Mouse (Mus musculus): ENCODE results near the gene Aloxe3.
A peak's percentile ranks its signal among the peaks of the same experiment; 100 is the strongest.
"Not testable (repeated sequence)": the region's sequence is repeated elsewhere in the genome, so short reads cannot be mapped to it uniquely, and the experiment has no call there.

Aloxe3 gene

DNA sequence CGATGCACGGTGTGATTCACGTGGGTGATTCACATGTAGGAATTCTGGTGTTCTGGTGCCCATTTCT lies at the start of gene Aloxe3:
Gene Aloxe3, plus strand, starts transcription at position 45 of the 67 bp plus-strand sequence.
- no peak for DNase-seq (ENCODE audit: low spot score)

DNA sequence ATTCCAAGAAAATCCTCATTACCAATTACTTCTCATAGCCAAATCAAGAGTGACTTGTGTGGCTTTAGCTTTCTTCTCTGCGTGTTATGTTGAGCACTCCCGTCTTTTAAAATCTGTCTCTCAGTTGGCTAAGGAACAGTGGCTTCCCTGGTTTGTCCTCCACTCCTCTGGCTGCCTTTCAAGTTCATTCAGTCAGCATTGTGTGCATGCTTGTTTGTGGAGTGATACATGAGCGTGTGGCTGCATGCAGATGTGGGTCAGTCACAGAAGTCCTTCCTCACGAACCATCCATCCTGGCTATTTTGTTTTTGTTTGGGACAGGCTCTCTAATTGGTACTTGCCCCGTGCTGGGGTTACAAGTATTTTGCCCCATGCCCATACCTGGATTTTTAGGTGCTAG lies 49.1 kb upstream of the Aloxe3 start:
- no peak for DNase-seq (ENCODE audit: low spot score)

DNA sequence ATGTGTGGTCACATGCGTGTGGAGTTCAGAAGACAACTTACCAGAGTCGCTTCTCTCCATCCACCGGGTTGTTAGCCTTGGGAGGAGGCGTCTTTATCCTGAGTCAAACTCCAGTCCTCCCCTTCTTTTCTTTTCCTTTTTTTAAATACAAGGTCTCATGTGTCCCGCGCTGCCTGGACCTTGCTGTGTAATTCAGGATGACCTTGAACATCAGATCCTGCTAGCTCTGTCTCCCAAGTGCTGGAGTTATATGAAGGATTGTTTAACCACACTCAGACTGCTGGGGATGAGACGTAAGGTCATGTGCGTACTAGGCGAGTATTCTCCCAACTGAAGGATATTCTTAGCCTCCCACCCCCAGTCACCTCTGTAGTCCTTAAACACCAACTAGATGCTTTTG lies 48.4 kb upstream of the Aloxe3 start:
- no peak for DNase-seq (ENCODE audit: low spot score)

DNA sequence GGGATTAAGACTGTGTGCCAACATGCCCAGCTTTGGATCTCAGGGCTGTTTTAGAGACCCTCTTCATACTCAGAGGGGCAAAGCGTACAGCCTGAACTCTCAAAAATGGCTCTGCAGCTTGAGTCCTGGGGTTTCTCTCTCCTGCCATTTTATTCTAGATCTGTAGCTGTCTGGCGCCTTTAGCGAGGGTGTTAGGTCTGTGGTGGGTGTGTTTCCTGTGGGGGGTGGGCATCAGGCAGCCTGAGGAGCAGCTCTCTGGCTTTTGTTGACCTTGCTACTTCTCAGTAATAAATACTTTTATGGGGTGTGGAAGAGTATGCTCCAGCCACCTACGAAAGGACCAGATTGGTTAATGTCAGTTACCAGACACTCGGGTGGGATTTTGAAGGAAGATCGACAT lies 47.7 kb upstream of the Aloxe3 start:
- no peak for DNase-seq (ENCODE audit: low spot score)

DNA sequence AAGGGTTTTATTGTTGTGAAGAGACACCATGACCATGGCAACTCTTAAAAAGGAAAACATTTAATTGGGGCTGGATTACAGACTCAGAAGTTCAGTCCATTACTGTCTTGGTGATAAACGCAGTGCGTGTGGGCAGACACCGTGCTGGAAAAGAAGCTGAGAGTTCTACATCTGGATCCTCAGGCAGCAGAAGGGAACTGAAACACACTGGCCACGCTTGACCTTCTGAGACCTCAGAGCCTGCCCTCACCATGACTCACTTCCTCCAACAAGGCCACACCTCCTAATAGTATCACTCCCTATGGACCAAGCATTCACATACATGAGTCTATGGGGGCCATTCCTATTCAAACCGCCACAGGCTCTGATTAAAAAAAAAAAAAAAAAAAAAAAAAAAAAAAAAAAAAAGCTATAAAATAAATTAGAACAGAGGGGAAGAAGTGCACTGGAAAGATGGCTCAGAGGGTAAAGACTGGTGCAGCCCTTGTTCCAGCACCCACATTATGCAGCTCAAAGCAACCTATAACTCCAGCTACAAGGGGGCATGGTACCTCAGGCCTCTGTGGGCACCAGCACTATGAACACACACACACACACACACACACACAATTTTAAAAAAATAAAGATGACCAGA lies 46.8 kb upstream of the Aloxe3 start:
- no peak for DNase-seq (ENCODE audit: low spot score)

DNA sequence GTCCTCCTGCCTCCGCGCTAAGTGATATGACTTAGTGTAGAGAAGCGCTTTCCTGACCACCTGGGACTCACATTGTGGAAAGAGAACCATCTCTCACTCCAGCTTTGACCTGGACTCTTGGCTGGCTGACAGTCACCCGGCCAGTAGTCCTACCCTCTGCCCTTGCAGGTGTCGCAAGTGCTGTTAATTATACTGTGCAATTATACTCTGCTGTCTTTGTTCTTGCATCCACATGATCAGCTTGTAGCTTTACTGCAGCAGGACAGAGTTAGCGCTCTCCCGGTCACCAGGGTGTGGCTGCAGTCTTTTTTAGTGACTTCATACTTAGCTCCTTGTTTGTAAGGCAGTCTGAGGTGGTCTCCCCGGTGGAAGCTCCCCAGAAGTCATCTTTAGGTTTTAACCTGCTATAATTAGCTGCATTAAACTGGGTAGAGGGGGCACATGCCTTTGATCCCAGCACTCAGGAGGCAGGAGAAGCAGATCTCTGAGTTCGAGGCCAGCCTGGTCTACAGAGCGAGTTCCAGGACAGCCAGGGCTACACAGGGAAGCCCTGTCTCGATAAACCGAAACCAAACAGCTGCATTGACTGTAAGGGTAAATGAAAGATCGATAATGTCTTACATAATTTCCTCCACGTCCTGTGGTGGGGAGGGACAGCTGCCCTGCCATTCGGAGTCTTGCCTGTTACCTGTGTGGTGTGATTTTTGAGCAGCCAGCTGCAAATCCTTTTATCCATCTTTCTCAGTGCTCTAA lies 45.4 kb upstream of the Aloxe3 start:
- no peak for DNase-seq (ENCODE audit: low spot score)

DNA sequence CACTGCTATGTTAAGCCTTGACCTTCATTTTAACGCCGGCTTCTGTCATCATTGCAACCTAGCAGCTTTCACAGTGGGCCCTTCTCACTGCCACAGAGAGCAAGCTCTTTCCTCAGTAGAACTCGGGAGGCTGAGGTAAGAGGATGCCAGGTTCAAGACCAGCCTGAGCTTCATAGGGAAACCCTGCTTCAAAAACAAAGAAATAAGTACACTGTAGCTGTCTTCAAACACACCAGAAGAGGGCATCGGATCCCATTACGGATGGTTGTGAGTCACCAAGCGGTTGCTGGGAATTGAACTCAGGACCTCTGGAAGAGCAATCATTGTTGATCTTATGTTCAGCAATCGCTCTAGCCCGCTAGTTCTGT lies 44.9 kb upstream of the Aloxe3 start:
- DNase-seq (ENCODE audit: low spot score), result no peak

DNA sequence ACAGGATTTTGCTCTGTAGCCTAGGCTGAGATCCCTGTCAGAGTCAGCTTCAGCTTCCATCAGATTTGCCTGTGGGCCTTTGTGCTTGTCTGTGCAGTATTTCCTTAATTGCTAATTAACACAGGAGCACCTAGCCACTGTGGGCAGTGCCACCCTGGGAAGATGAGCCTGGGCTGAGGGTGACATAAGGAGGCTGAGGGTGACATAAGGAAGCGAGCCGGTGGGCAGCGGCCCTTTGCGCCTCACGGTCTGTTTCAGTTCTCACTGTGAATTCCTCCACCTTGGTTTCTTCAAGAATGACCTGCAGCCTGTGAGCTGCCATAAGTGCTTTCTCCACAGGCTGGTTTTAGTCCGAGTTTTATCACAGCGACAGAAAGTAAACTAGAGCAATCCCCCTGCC lies 44.1 kb upstream of the Aloxe3 start:
- DNase-seq (ENCODE audit: low spot score), result no peak

DNA sequence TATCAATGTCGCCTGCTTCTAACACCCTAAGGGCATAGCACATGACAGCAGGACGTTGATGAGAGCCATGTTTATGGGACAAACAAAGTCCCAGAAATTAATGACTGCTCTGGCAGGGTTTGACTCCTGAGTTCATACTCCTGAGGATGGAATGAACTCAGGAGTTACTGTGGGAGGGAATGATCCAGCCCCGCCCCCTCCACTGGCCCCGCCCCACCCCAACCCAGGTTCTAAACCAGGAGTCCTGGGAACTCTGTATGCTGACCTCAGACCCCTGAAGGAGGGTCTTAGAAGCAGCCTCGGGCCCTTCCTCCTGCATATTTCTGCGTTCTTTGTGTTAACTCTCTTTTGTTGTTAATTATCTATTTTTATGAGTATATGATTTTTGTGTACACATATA lies 40.1 kb upstream of the Aloxe3 start:
- no peak for DNase-seq (ENCODE audit: low spot score)

DNA sequence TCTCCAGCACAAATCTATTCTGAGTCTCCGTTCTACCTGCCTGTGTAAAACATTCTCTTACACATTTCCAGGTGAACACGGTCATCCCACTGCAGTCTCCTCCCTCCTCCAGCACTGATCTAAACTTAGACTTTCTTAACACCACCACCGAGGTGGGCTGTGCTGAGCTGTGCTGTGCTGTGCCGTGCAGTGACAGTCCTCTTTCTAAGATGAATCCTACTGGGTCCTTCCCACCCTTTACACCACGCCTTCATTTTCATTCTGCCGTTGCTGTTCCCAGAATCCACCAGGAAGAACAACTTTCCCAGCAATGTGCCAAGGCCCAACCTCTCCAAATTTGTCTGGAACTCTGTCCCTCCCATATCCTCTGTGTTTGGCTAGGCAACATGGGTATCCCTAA lies 39.3 kb upstream of the Aloxe3 start:
- DNase-seq (ENCODE audit: low spot score), result no peak

DNA sequence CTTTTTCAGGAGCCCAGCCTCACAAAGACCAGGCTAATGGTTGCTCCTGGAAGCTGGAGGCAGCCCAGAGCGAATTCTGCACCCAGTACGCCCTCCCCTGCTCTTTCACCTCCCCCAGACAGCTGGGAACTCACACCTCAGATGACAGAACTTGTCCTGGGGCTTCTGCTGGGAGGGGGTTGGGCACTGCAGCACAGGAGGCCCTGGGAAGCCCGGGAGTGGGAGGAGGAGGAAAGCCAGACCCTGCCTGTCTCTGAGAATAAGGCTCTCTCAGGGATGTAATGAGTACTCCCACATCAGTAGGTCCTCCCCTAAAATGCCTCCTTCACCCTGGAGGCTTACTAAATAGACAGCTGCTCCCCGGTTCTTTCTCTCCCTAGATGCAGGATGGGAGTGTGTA lies 38.6 kb upstream of the Aloxe3 start:
- no peak for DNase-seq (ENCODE audit: low spot score)

DNA sequence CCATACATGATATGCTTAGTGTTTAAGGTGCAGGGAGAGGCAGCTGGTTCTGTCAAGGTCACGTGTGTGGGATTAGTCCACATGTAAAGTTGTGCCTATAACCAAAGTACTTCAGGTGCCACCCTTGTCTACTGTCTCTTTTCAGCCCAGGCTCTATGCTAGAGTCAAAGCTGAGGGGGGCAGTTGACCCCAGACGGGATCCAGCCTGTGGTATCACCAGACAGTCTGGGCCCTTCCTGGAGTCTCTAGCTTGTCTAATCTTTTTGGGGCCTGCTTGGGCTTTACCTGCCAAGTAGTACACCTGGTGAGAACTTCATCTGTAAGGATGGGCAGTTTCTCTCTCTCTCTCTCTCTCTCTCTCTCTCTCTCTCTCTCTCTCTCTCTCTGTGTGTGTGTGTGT lies 38.1 kb upstream of the Aloxe3 start:
- DNase-seq (ENCODE audit: low spot score), result no peak

DNA sequence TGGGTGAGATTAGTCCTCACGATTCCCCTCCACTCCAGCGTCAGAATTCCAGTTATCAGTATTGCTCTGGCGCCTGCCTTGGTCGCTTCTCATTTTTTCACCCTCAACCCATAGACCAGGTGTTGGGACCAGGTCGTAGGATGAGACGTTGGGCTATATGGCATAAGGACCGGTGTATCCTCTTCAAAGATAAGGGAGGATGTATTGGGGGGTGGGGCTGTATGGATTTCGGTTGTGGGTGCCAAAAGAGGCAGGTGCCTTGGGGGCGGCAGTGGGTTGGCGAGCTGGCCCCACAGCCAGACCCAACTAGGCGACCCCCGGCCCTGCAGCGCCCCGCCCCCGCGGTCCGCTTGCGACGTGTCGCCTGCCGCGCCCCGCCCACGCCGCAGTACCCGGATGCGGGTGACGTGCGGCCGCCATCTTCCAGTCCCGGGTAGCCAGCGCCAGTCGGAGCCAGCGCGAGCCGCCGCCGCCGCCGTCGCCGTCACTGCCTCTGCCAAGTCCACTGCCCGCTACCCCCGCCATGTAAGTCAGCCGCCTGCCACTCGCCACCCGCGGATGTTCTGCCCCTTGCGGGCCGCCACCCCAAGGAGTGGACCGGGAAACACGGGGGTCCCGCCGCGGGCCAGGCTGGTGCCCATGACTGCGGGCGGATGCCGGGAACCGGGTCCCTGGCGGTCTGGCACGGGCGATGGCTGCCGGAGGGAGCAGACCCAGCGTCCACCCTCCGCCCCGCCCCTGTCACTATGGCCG lies 37.4 kb upstream of the Aloxe3 start, which contains the start of gene Vamp2:
Gene Vamp2, plus strand, starts transcription at position 388 of the 753 bp plus-strand sequence.
- peak; percentile 93 for DNase-seq (ENCODE audit: low spot score)

DNA sequence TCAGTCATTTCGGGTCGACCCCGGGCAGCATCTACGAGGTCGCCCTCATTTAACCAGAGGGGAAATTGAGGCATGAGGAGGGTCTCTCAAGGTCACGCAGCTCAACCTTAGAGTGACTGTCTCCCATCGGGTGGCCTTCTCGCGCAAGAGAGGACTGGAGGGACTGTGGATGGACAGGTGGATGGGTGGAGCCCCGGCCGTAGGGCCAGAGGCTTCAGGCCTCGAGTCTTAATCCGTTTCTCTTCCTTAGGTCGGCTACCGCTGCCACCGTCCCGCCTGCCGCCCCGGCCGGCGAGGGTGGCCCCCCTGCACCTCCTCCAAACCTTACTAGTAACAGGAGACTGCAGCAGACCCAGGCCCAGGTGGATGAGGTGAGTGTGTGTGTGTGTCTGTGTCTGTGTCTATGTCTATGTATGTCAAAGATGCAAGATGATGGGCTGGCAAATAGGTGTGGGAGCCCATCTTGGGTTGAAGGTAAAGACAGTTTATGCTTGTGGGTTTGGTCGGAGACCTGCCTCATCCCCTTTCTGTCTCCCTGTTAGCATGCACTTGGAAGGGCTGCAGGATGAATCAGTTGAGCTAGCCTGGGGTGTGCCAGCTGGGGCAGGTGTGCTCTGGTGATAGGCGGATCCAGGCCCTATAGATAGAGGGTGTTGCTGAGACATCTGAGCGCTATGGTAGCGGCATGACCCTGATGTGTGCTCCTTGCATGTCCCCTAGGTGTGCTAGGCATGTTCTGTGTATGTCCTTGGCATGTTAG lies 36.7 kb upstream of the Aloxe3 start:
- no peak for DNase-seq (ENCODE audit: low spot score)

DNA sequence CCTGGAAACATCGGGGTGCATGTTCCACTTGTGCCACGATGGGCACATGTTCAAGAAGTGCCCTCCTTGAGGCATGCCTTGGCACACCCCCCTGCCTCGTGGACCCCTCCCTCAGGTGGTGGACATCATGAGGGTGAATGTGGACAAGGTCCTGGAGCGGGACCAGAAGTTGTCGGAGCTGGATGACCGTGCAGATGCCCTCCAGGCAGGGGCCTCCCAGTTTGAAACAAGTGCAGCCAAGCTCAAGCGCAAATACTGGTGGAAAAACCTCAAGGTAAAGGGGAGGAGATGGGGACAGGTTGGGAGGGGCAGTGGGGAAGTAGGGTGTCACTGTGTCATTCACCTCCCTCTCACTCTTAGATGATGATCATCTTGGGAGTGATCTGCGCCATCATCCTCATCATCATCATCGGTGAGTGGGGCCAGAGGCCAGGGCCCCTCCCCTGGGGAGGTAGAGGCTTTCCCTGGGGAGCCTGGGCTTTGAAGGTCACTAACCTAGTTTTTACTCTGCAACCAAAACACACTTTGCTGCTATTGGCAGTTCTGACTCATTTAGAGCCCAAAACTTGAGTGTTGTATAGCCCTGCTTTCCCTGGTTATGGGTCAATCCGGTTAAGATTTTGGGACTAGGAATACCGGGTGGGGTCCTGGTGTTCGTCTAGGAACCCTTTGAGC lies 35.9 kb upstream of the Aloxe3 start:
- no peak for DNase-seq (ENCODE audit: low spot score)

DNA sequence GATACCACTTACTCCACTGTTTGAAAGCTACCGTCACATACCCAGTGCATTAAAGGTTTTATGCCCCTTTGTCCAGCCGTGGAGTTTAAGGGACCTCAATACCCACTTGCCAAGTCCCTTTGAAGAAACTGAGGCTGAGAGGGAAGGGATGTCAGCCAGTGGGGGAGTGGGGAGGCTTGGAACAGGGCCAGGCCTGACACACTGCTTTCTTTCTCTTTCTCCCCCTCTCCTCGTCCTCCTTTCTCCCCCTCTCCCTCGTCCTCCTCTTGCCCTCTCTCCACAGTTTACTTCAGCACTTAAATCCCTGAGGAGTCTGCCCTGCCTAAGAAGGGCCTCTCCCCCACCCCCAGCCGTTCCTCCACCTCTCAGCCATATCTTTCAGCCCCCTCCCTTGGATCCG lies 35.3 kb upstream of the Aloxe3 start:
- DNase-seq (ENCODE audit: low spot score), result no peak

DNA sequence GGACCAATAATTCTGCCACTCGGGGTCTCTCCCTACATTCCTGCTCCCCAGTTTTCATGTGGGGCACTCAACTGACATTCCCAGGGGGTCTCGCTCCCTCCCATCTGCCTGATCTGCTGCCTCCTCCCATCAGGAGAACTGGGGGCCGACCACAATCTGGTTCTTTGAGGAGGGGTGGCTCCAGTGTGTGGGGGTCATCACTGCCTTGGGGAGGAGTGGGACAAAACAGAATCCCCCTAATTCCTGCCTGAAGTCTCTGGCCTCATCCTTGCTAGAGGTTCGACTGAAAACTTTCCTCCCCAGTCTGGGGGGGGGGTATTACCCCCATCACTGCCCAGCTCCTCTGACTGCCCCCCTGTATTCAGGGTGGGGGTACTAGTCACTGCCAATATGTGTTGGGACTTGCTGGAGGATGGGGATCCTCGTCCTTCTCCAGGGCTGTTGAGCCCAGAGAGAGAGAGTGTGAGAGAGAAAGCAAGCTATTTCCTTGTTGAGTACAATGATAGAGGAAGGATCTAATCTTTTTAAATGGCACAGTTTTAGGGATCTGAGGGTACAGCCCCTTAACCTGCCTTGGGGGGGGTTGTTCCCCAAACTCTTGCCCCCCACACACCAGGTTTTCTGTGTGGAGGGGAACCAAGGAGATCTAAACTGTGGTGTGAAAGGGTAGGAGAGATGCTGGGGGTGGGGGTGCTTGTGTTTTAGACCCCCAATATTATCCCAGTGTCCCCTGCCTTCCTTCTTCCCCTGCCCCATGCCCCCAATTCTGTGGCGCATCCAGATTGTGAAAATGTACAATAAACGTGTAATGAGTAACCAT lies 33.9 kb upstream of the Aloxe3 start:
- DNase-seq (ENCODE audit: low spot score), result no peak

DNA sequence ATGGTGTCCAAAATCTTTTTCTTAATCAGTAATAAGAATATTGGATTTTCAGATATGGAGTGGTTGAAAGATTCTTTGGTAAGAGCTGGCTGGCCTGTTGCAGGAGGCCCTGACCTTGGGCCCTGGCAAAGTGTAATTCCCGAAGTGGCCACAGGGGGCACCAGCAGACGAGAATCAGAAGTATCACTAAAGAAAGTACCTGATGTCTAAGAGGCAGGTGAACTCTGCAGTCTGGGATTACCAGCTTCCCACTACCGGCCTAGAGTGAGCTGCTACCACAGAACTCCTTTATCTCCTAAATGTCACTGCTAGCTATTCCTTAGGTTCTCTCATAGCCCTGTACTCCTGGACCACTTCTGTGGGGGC lies 33.3 kb upstream of the Aloxe3 start:
- peak; percentile 92 for DNase-seq (ENCODE audit: low spot score)

DNA sequence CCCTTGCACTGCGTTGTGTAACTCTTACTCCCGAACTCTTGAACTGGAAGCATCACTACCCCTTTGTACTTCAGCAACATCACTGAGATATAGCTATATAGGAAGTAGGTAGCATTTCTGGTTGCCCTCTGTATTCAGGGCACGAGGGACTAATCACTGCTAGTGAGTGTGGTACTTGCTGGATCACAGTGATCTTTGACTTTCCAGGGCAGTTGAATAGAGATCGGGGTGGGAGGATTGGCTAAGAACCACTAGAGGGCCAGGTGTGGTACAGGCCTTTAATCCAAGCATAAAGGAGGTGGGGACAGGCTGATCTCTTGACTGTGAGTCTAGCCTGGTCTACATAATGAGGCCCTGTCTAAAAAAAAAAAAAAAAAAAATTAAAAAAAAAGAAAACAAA lies 32.8 kb upstream of the Aloxe3 start:
- no peak for DNase-seq (ENCODE audit: low spot score)

DNA sequence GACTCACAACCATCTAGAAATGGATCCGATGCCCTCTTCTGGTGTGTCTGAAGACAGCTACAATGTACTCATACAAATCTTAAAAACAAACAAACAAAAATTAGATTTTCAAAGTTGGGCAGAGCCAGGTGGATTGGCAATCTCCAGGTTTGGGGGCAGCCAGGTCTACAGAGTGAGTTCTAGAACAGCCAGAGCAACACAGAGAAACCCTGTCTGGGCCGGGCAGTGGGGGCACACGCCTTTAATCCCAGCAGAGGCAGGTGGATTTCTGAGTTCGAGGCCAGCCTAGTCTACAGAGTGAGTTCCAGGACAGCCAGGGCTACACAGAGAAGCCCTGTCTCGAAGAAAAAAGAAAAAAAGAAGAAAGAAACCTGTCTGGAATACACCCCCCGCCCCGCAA lies 31.8 kb upstream of the Aloxe3 start:
- DNase-seq (ENCODE audit: low spot score), result not testable (repeated sequence)

DNA sequence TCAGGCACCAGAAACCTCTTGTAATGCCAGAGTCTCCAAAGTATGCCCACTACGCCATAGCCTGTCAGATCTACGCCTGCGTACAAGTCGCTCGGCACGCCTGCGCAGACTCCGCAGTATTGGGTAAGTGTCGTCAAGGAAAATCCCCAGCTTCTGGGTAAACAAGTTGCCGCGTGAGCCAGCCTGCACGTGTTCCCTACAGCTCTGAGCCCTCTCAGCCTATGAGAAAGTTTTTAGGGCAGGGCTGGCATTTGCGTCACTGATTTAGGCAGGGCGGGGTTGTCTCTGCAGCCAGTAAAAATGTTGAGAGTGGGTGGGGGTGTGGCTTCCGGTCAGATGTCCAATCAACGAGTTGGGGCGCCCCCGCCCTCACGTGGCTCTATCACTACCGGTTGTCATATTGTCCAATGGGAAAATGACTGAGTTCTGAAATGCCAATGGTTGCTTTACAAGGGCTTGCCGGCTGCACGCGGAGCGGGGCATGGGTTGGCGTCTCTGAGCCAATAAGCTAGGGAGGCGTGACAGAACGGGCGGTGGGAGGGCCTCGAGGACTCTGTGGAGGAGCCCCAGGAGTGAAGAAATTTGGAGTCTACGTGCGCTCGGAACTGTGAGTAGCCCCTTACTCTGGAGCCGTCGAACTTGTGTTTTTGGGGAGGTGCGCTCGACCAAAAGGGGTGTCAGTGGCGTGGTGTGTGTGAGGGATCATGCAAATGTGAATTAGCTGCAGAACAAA lies 30.8 kb upstream of the Aloxe3 start, which contains the start of gene Per1:
Gene Per1, plus strand, starts transcription at position 521 of the 733 bp plus-strand sequence.
- peak; percentile 99 for DNase-seq (ENCODE audit: low spot score)

All from retina, embryonic 14.5 days (tissue).